Mouse (Mus musculus) ES-Bruce4 (cell line): ENCODE measurements around the gene Agmat. TPM values are rescaled to one million over a fixed set of nuclear protein-coding genes. Genes with fewer than 3 reads are reported as not detected.

ENCODE experiments used
- H3K27ac ChIP-seq: 2 replicates; pipeline ENCODE4 v1.5.1; 2012; ENCODE audit warnings: low read length, inconsistent platforms; ENCODE audit not compliant: insufficient read depth
- H3K27me3 ChIP-seq: 2 replicates; pipeline ENCODE4 v1.6.1; 2012; ENCODE audit warnings: mild to moderate bottlenecking, low read length, inconsistent platforms; ENCODE audit not compliant: control insufficient read depth, poor library complexity, insufficient read depth, severe bottlenecking
- H3K36me3 ChIP-seq: 2 replicates; pipeline ENCODE4 v1.6.1; 2012; ENCODE audit warnings: inconsistent platforms, mild to moderate bottlenecking, low read length, moderate library complexity; ENCODE audit not compliant: control insufficient read depth, poor library complexity, insufficient read depth, severe bottlenecking
- H3K4me1 ChIP-seq: one replicate; pipeline ENCODE4 v1.8.1; 2011; ENCODE audit warnings: low read length; ENCODE audit not compliant: control insufficient read depth, insufficient read depth
- H3K4me3 ChIP-seq: 2 replicates; pipeline ENCODE4 v1.5.1; 2011; ENCODE audit warnings: low read depth, mild to moderate bottlenecking, low read length
- H3K9ac ChIP-seq: 2 replicates; pipeline ENCODE4 v1.6.1; 2012; ENCODE audit warnings: low read depth, mild to moderate bottlenecking, inconsistent platforms; ENCODE audit not compliant: poor library complexity, severe bottlenecking
- H3K9me3 ChIP-seq: replicated peaks from 2 replicates; pipeline ENCODE4 v1.6.1; 2012; ENCODE audit warnings: mild to moderate bottlenecking, low read length, inconsistent platforms; ENCODE audit not compliant: control insufficient read depth, poor library complexity, insufficient read depth, severe bottlenecking
- CTCF ChIP-seq: IDR thresholded peaks from one replicate; pipeline ENCODE4 v1.8.1; 2011; ENCODE audit warnings: low read depth, low read length
- EP300 ChIP-seq: IDR thresholded peaks from 2 replicates; pipeline ENCODE4 v1.6.1; 2011; ENCODE audit warnings: low read depth, low read length; ENCODE audit not compliant: insufficient read depth
- POLR2A ChIP-seq: IDR thresholded peaks from one replicate; pipeline ENCODE4 v1.8.1; 2011; ENCODE audit warnings: low read length; ENCODE audit not compliant: insufficient read depth
- polyA plus RNA-seq: library from polyadenylated mRNA; stranded (reverse); fragments of >200 nt; gene quantifications from 2 replicates; pipeline ENCODE4 v1.2.4, GENCODE M21; 2011; ENCODE audit warnings: low read depth; ENCODE audit not compliant: missing spikeins, insufficient read depth, insufficient read length

Gene Agmat
- polyA plus RNA-seq, result not detected in 2 replicates

- H3K36me3 ChIP-seq, result no peaks in the 10 kb centered on the region
- H3K4me3 ChIP-seq, result peak within 1 kb of the TSS; percentile 27
- H3K9ac ChIP-seq, result peak within 1 kb of the TSS; percentile 24
- peaks cover 4% of the 10 kb centered on the region for H3K9me3 ChIP-seq
- H3K4me1 ChIP-seq, result peaks cover 2% of the 10 kb centered on the region
- no peak for TF ChIP-seq EP300
- no peak for TF ChIP-seq POLR2A
- TF ChIP-seq CTCF, result no peak
- H3K27me3 ChIP-seq, result no peaks in the 10 kb centered on the region
- H3K27ac ChIP-seq, result no peak within 1 kb of the TSS
Measured at GRCm38 (mm10) chr4:141746578-141747346, at the start of gene Agmat. Agmat (plus strand) TSS chr4:141746672.

- Histone ChIP-seq H3K27ac (no peak overlapping the region), H3K27me3 (no peaks in the 10 kb centered on the region), H3K36me3 (peaks cover 68% of the 10 kb centered on the region), H3K4me3 (no peak overlapping the region), H3K9ac (no peak overlapping the region), H3K9me3 (no peaks in the 10 kb centered on the region), H3K4me1 (no peaks in the 10 kb centered on the region)
- TF ChIP-seq POLR2A (no peak), CTCF (no peak), EP300 (no peak)
Measured at GRCm38 (mm10) chr4:141704625-141705024, 41.8 kb upstream of the Agmat start.

- Histone ChIP-seq H3K9ac (no peak overlapping the region), H3K27ac (no peak overlapping the region), H3K9me3 (no peaks in the 10 kb centered on the region), H3K27me3 (no peaks in the 10 kb centered on the region), H3K36me3 (peaks cover 72% of the 10 kb centered on the region), H3K4me1 (no peaks in the 10 kb centered on the region), H3K4me3 (no peak overlapping the region)
- no peak for TF ChIP-seq EP300
Measured at GRCm38 (mm10) chr4:141705331-141705730, 41.1 kb upstream of the Agmat start.

GRCm38 (mm10) chr4:141708005-141708404 is 38.5 kb upstream of the Agmat start:
- Histone ChIP-seq H3K27me3 (no peaks in the 10 kb centered on the region), H3K4me1 (no peaks in the 10 kb centered on the region), H3K9me3 (no peaks in the 10 kb centered on the region), H3K36me3 (peaks cover 87% of the 10 kb centered on the region), H3K4me3 (no peak overlapping the region), H3K9ac (no peak overlapping the region), H3K27ac (no peak overlapping the region)
- TF ChIP-seq POLR2A, result no peak
- no peak for TF ChIP-seq CTCF
- TF ChIP-seq EP300, result no peak

DNA sequence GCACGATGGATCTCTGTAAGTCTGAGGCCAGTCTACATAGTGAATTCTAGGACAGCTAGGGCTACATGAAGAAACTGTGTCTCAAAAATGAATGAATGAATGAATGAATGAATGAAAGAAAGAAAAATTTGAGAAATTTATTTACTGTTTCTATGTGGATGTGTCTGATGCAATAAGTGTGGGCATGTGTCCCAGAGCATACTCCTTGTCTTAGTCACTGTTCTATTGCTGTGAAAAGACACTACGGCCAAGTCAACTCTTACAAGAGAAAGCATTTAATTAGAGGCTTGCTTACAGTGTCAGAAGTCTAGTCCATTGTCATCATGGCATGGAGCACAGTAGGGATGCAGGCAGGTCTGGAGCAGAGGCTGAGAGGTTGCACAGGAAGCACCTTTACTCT is 37.5 kb upstream of the Agmat start:
- Histone ChIP-seq H3K27me3 (no peaks in the 10 kb centered on the region), H3K36me3 (peaks cover 89% of the 10 kb centered on the region)

GRCm38 (mm10) chr4:141711250-141711649 is 35.2 kb upstream of the Agmat start:
- Histone ChIP-seq H3K4me1 (no peaks in the 10 kb centered on the region), H3K27me3 (no peaks in the 10 kb centered on the region), H3K36me3 (peaks cover 73% of the 10 kb centered on the region), H3K27ac (no peak overlapping the region), H3K9ac (no peak overlapping the region), H3K4me3 (no peak overlapping the region), H3K9me3 (no peaks in the 10 kb centered on the region)
- TF ChIP-seq POLR2A (no peak), CTCF (no peak), EP300 (no peak)

More for the DNA sequence above, 37.5 kb upstream of the Agmat start:
- H3K4me1 ChIP-seq, result no peaks in the 10 kb centered on the region
- TF ChIP-seq POLR2A (no peak), EP300 (no peak)
- no peaks in the 10 kb centered on the region for H3K9me3 ChIP-seq
- no peak overlapping the region for H3K4me3 ChIP-seq
- H3K9ac ChIP-seq, result no peak overlapping the region
- no peak overlapping the region for H3K27ac ChIP-seq
